Mouse (Mus musculus): ENCODE measurements at regions not wholly inside any gene's neighbourhood (a gene's known extent, or its start where the extent isn't known, plus 50 kb on each side); places are given as distances from the start of the nearest gene placed in this dataset.

- Histone ChIP-seq H3K4me1 (replicated peaks) (peaks cover 3% of the 10 kb centered on the region; the same call in 1 of the 2 replicates), H3K27me3 (ENCODE audit: insufficient read depth, poor library complexity, severe bottlenecking) (no peaks in the 10 kb centered on the region), H3K36me3 (no peaks in the 10 kb centered on the region), H3K4me3 (no peak overlapping the region), H3K9me3 (no peaks in the 10 kb centered on the region), H3K27ac (no peak overlapping the region)
- 74% methylated on average over 3 of the region's 3 CpGs for WGBS
- no peak for DNase-seq (ENCODE audit: low spot score)
Observed at GRCm38 (mm10) chr16:95903383-95903913, 87.3 kb downstream of the Psmg1 start.

GRCm38 (mm10) chr16:95902177-95902576 is 88.6 kb downstream of the Psmg1 start:
- no peaks in the 10 kb centered on the region for H3K36me3 ChIP-seq
- peaks cover 3% of the 10 kb centered on the region; the same call in 1 of the 2 replicates for H3K4me1 ChIP-seq (replicated peaks)
- no peaks in the 10 kb centered on the region for H3K27me3 ChIP-seq (ENCODE audit: insufficient read depth, poor library complexity, severe bottlenecking)
- H3K27ac ChIP-seq, result no peak overlapping the region
- DNase-seq (ENCODE audit: low spot score), result no peak
- 93% methylated on average over 1 of the region's 1 CpGs for WGBS
- no peaks in the 10 kb centered on the region for H3K9me3 ChIP-seq
- no peak overlapping the region for H3K4me3 ChIP-seq

GRCm38 (mm10) chr16:95901388-95901787 is 89.4 kb downstream of the Psmg1 start:
- H3K27me3 ChIP-seq (ENCODE audit: insufficient read depth, poor library complexity, severe bottlenecking), result no peaks in the 10 kb centered on the region
- H3K36me3 ChIP-seq, result no peaks in the 10 kb centered on the region
- H3K27ac ChIP-seq, result no peak overlapping the region
- H3K4me3 ChIP-seq, result no peak overlapping the region
- H3K9me3 ChIP-seq, result no peaks in the 10 kb centered on the region
- WGBS, result 82% methylated on average over 9 of the region's 9 CpGs
- no peak for DNase-seq (ENCODE audit: low spot score)
- peaks cover 3% of the 10 kb centered on the region; the same call in 1 of the 2 replicates for H3K4me1 ChIP-seq (replicated peaks)

GRCm38 (mm10) chr16:95900181-95900580 is 90.6 kb downstream of the Psmg1 start:
- WGBS, result 84% methylated on average over 9 of the region's 9 CpGs
- Histone ChIP-seq H3K36me3 (no peaks in the 10 kb centered on the region), H3K27me3 (ENCODE audit: insufficient read depth, poor library complexity, severe bottlenecking) (no peaks in the 10 kb centered on the region), H3K4me1 (replicated peaks) (peaks cover 3% of the 10 kb centered on the region; the same call in 1 of the 2 replicates), H3K27ac (no peak overlapping the region), H3K4me3 (no peak overlapping the region), H3K9me3 (no peaks in the 10 kb centered on the region)
- DNase-seq (ENCODE audit: low spot score), result no peak

- Histone ChIP-seq H3K36me3 (no peaks in the 10 kb centered on the region), H3K27me3 (ENCODE audit: insufficient read depth, poor library complexity, severe bottlenecking) (no peaks in the 10 kb centered on the region), H3K4me1 (replicated peaks) (0 out of 2 replicates have a peak, but pooled peaks cover 1% of the 10 kb centered on the region), H3K4me3 (no peak overlapping the region), H3K27ac (no peak overlapping the region), H3K9me3 (no peaks in the 10 kb centered on the region)
- no peak for DNase-seq (ENCODE audit: low spot score)
- 83% methylated on average over 3 of the region's 3 CpGs for WGBS
Observed at GRCm38 (mm10) chr16:95899672-95900071, 91.1 kb downstream of the Psmg1 start.

- no peaks in the 10 kb centered on the region for H3K4me1 ChIP-seq (replicated peaks)
- H3K27ac ChIP-seq, result no peak overlapping the region
- DNase-seq (ENCODE audit: low spot score), result no peak
- no peaks in the 10 kb centered on the region for H3K36me3 ChIP-seq
- H3K9me3 ChIP-seq, result no peaks in the 10 kb centered on the region
- WGBS, result 89% methylated on average over 7 of the region's 7 CpGs
- H3K27me3 ChIP-seq (ENCODE audit: insufficient read depth, poor library complexity, severe bottlenecking), result no peaks in the 10 kb centered on the region
- H3K4me3 ChIP-seq, result no peak overlapping the region
Observed at GRCm38 (mm10) chr16:95897843-95898242, 92.9 kb downstream of the Psmg1 start.

GRCm38 (mm10) chr16:95896126-95896525 is 94.6 kb downstream of the Psmg1 start:
- Histone ChIP-seq H3K4me3 (no peak overlapping the region), H3K9me3 (no peaks in the 10 kb centered on the region), H3K27ac (no peak overlapping the region), H3K36me3 (no peaks in the 10 kb centered on the region), H3K4me1 (replicated peaks) (no peaks in the 10 kb centered on the region), H3K27me3 (ENCODE audit: insufficient read depth, poor library complexity, severe bottlenecking) (no peaks in the 10 kb centered on the region)
- WGBS, result 74% methylated on average over 6 of the region's 6 CpGs
- no peak for DNase-seq (ENCODE audit: low spot score)

GRCm38 (mm10) chr16:95893534-95894290 is 97.0 kb downstream of the Psmg1 start:
- Histone ChIP-seq H3K27me3 (ENCODE audit: insufficient read depth, poor library complexity, severe bottlenecking) (no peaks in the 10 kb centered on the region), H3K9me3 (no peaks in the 10 kb centered on the region), H3K4me3 (no peak overlapping the region), H3K27ac (no peak overlapping the region), H3K4me1 (replicated peaks) (no peaks in the 10 kb centered on the region), H3K36me3 (no peaks in the 10 kb centered on the region)
- 76% methylated on average over 6 of the region's 6 CpGs for WGBS
- DNase-seq (ENCODE audit: low spot score), result no peak

GRCm38 (mm10) chr16:95892356-95892755 is 98.4 kb downstream of the Psmg1 start:
- H3K27me3 ChIP-seq (ENCODE audit: insufficient read depth, poor library complexity, severe bottlenecking), result no peaks in the 10 kb centered on the region
- WGBS, result 84% methylated on average over 3 of the region's 3 CpGs
- H3K4me1 ChIP-seq (replicated peaks), result no peaks in the 10 kb centered on the region
- H3K4me3 ChIP-seq, result no peak overlapping the region
- no peaks in the 10 kb centered on the region for H3K36me3 ChIP-seq
- H3K9me3 ChIP-seq, result no peaks in the 10 kb centered on the region
- no peak for DNase-seq (ENCODE audit: low spot score)
- no peak overlapping the region for H3K27ac ChIP-seq

- no peak for DNase-seq (ENCODE audit: low spot score)
- no peaks in the 10 kb centered on the region for H3K36me3 ChIP-seq
- H3K9me3 ChIP-seq, result 0 out of 2 replicates have a peak, but pooled peaks cover 3% of the 10 kb centered on the region
- no peaks in the 10 kb centered on the region for H3K27me3 ChIP-seq (ENCODE audit: insufficient read depth, poor library complexity, severe bottlenecking)
- H3K27ac ChIP-seq, result no peak overlapping the region
- 86% methylated on average over 1 of the region's 1 CpGs for WGBS
- H3K4me3 ChIP-seq, result no peak overlapping the region
- no peaks in the 10 kb centered on the region for H3K4me1 ChIP-seq (replicated peaks)
Observed at GRCm38 (mm10) chr16:95886131-95886530, 104.6 kb downstream of the Psmg1 start.

GRCm38 (mm10) chr16:95873297-95873696 is 117.5 kb downstream of the Psmg1 start:
- Histone ChIP-seq H3K36me3 (no peaks in the 10 kb centered on the region), H3K27ac (no peak overlapping the region), H3K9me3 (no peaks in the 10 kb centered on the region), H3K4me3 (no peak overlapping the region), H3K4me1 (replicated peaks) (no peaks in the 10 kb centered on the region), H3K27me3 (ENCODE audit: insufficient read depth, poor library complexity, severe bottlenecking) (no peaks in the 10 kb centered on the region)
- WGBS, result 95% methylated on average over 4 of the region's 4 CpGs
- no peak for DNase-seq (ENCODE audit: low spot score)

GRCm38 (mm10) chr16:95872436-95872835 is 118.3 kb downstream of the Psmg1 start:
- H3K36me3 ChIP-seq, result no peaks in the 10 kb centered on the region
- H3K27me3 ChIP-seq (ENCODE audit: insufficient read depth, poor library complexity, severe bottlenecking), result no peaks in the 10 kb centered on the region
- no peaks in the 10 kb centered on the region for H3K9me3 ChIP-seq
- no peak overlapping the region for H3K4me3 ChIP-seq
- no peaks in the 10 kb centered on the region for H3K4me1 ChIP-seq (replicated peaks)
- no peak for DNase-seq (ENCODE audit: low spot score)
- WGBS, result 66% methylated on average over 3 of the region's 3 CpGs
- no peak overlapping the region for H3K27ac ChIP-seq

GRCm38 (mm10) chr16:95870291-95870690 is 120.5 kb downstream of the Psmg1 start:
- H3K4me3 ChIP-seq, result no peak overlapping the region
- 72% methylated on average over 2 of the region's 2 CpGs for WGBS
- no peaks in the 10 kb centered on the region for H3K36me3 ChIP-seq
- no peak overlapping the region for H3K27ac ChIP-seq
- H3K4me1 ChIP-seq (replicated peaks), result no peaks in the 10 kb centered on the region
- H3K9me3 ChIP-seq, result no peaks in the 10 kb centered on the region
- H3K27me3 ChIP-seq (ENCODE audit: insufficient read depth, poor library complexity, severe bottlenecking), result no peaks in the 10 kb centered on the region
- no peak for DNase-seq (ENCODE audit: low spot score)

All from hindbrain, embryonic 10.5 days (tissue).